Mouse (Mus musculus) kidney, adult 11 months (tissue): ENCODE measurements around the gene Ctsl.

Experiments
- DNase-seq: peaks from one replicate; pipeline ENCODE4 v3.0.0; 2022

Ctsl gene

GRCm38 (mm10) chr13:64369805-64370172, 901 bp downstream of the Ctsl start:
- no peak for DNase-seq

GRCm38 (mm10) chr13:64368596-64368995, 2.1 kb downstream of the Ctsl start:
- DNase-seq, result no peak

- DNase-seq, result no peak
These were observed 3.1 kb downstream of the Ctsl start for GRCm38 (mm10) chr13:64367615-64368014.

GRCm38 (mm10) chr13:64365326-64365725, 5.4 kb downstream of the Ctsl start:
- DNase-seq, result no peak

GRCm38 (mm10) chr13:64364258-64364657, 6.4 kb downstream of the Ctsl start:
- no peak for DNase-seq

GRCm38 (mm10) chr13:64362139-64362538, 8.6 kb downstream of the Ctsl start:
- no peak for DNase-seq

GRCm38 (mm10) chr13:64361020-64361419, 9.7 kb downstream of the Ctsl start:
- DNase-seq, result no peak

GRCm38 (mm10) chr13:64359702-64360101, 11.0 kb downstream of the Ctsl start:
- no peak for DNase-seq

GRCm38 (mm10) chr13:64358476-64358875, 12.2 kb downstream of the Ctsl start:
- no peak for DNase-seq

- DNase-seq, result no peak
These were observed 13.3 kb downstream of the Ctsl start for GRCm38 (mm10) chr13:64357389-64357788.

- DNase-seq, result no peak
These were observed 21.2 kb downstream of the Ctsl start for GRCm38 (mm10) chr13:64349474-64349873.

- DNase-seq, result peak; percentile 43
These were observed 26.6 kb downstream of the Ctsl start for GRCm38 (mm10) chr13:64344082-64344501.

- DNase-seq, result no peak
These were observed 27.1 kb downstream of the Ctsl start for GRCm38 (mm10) chr13:64343598-64343997.

GRCm38 (mm10) chr13:64335546-64336132, 35.1 kb downstream of the Ctsl start:
- no peak for DNase-seq

- no peak for DNase-seq
These were observed 37.6 kb downstream of the Ctsl start for GRCm38 (mm10) chr13:64333102-64333501.

- no peak for DNase-seq
These were observed 38.4 kb downstream of the Ctsl start for GRCm38 (mm10) chr13:64332321-64332720.

GRCm38 (mm10) chr13:64322561-64323281, 48.0 kb downstream of the Ctsl start:
- DNase-seq, result no peak

GRCm38 (mm10) chr13:64320334-64320733, 50.4 kb downstream of the Ctsl start:
- DNase-seq, result no peak

- DNase-seq, result no peak
These were observed 50.9 kb downstream of the Ctsl start for GRCm38 (mm10) chr13:64319782-64320181.

- peak; percentile 70 for DNase-seq
These were observed 52.3 kb downstream of the Ctsl start for GRCm38 (mm10) chr13:64318355-64318754.

GRCm38 (mm10) chr13:64315483-64316050, 55.1 kb downstream of the Ctsl start:
- DNase-seq, result no peak

- no peak for DNase-seq
These were observed 56.6 kb downstream of the Ctsl start for GRCm38 (mm10) chr13:64314041-64314440.

- DNase-seq, result no peak
These were observed 57.8 kb downstream of the Ctsl start for GRCm38 (mm10) chr13:64312916-64313289.
